Mouse (Mus musculus): ENCODE results near the gene Slc38a4.

- no peak for TF ChIP-seq POLR2A (IDR thresholded peaks at IDR 0.05; ENCODE audit: borderline replicate concordance, low read depth, low read length)
- no peak for TF ChIP-seq CTCF (IDR thresholded peaks at IDR 0.05; ENCODE audit: low read depth, low read length)
Measured at GRCm38 (mm10) chr15:97026670-97027069, 29.1 kb downstream of the Slc38a4 start.
